Mouse (Mus musculus) E14TG2a.4 (cell line): ENCODE measurements around the gene Mllt10.

Experiments
- H3K27me3 ChIP-seq: 2 replicates; pipeline ENCODE4 v1.6.1; 2014; ENCODE audit warnings: low read length, control low read depth; ENCODE audit not compliant: insufficient read depth
- H3K36me3 ChIP-seq: 2 replicates; pipeline ENCODE4 v1.6.1; 2014; ENCODE audit warnings: low read length, control low read depth; ENCODE audit not compliant: insufficient read depth
- H3K4me1 ChIP-seq: replicated peaks from 2 replicates; pipeline ENCODE4 v1.6.1; 2014; ENCODE audit warnings: low read depth, low read length, control low read depth
- H3K4me3 ChIP-seq: replicated peaks from 2 replicates; pipeline ENCODE4 v1.5.1; 2014; ENCODE audit warnings: mild to moderate bottlenecking, low read length
- H3K9me3 ChIP-seq: 2 replicates; pipeline ENCODE4 v1.6.1; 2014; ENCODE audit warnings: low read length, control low read depth
- CTCF ChIP-seq: conservative IDR thresholded peaks from 2 replicates; pipeline ENCODE4 v1.5.1; 2014; ENCODE audit warnings: low read length
- NANOG ChIP-seq: IDR thresholded peaks from 2 replicates; pipeline ENCODE4 v1.6.1; 2014; ENCODE audit warnings: borderline replicate concordance, low read length, mixed read lengths
- POU5F1 ChIP-seq: IDR thresholded peaks from 2 replicates; pipeline ENCODE4 v1.6.1; 2014; ENCODE audit warnings: low read length, borderline replicate concordance

The Mllt10 gene

GRCm38 (mm10) chr2:18235524-18235923, 180.5 kb downstream of the Mllt10 start:
- no peak for TF ChIP-seq POU5F1
- TF ChIP-seq CTCF: no peak
- Histone ChIP-seq H3K4me1 (peaks cover 10% of the 10 kb centered on the region), H3K36me3 (no peaks in the 10 kb centered on the region), H3K27me3 (no peaks in the 10 kb centered on the region), H3K4me3 (no peak overlapping the region), H3K9me3 (no peaks in the 10 kb centered on the region)

GRCm38 (mm10) chr2:18249224-18249623, 194.2 kb downstream of the Mllt10 start:
- Histone ChIP-seq H3K9me3 (peaks cover 5% of the 10 kb centered on the region), H3K27me3 (no peaks in the 10 kb centered on the region), H3K36me3 (peaks cover 5% of the 10 kb centered on the region; the same call in 1 of the 2 replicates), H3K4me1 (no peaks in the 10 kb centered on the region), H3K4me3 (no peak overlapping the region)
- TF ChIP-seq NANOG: no peak
- no peak for TF ChIP-seq CTCF
- no peak for TF ChIP-seq POU5F1
